Mouse (Mus musculus) midbrain, embryonic 16.5 days (tissue): ENCODE data around the gene Rbbp8nl. TPM values are rescaled to one million over a fixed set of nuclear protein-coding genes. Genes with fewer than 3 reads are reported as not detected.

Source experiments
- ATAC-seq: fragments of 200-750 bp; cut with Nextera tagmentation; 2 replicates; pipeline ENCODE4 v1.8.0; 2017; ENCODE audit warnings: moderate TSS enrichment
- H3K27ac ChIP-seq: fragments of 300-500 bp; sonication (generic); 2 replicates; pipeline ENCODE4 v1.5.1; 2014; ENCODE audit warnings: mild to moderate bottlenecking, low read length, mixed read lengths
- H3K27me3 ChIP-seq: fragments of 300-500 bp; sonication (generic); 2 replicates; pipeline ENCODE4 v1.6.1; 2014; ENCODE audit warnings: low read depth, low read length, mixed read lengths; ENCODE audit not compliant: control insufficient read depth, insufficient read depth
- H3K36me3 ChIP-seq: fragments of 300-500 bp; sonication (generic); 2 replicates; pipeline ENCODE4 v1.6.1; 2014; ENCODE audit warnings: mild to moderate bottlenecking, low read length, moderate library complexity, mixed read lengths; ENCODE audit not compliant: control insufficient read depth, insufficient read depth
- H3K4me1 ChIP-seq: fragments of 300-500 bp; sonication (generic); 2 replicates; pipeline ENCODE4 v1.6.1; 2014; ENCODE audit warnings: mild to moderate bottlenecking, low read length, mixed read lengths; ENCODE audit not compliant: control insufficient read depth, insufficient read depth
- H3K4me2 ChIP-seq: fragments of 300-500 bp; sonication (generic); 2 replicates; pipeline ENCODE4 v1.6.1; 2014; ENCODE audit warnings: mild to moderate bottlenecking, low read length, mixed read lengths
- H3K4me3 ChIP-seq: fragments of 300-500 bp; sonication (generic); 2 replicates; pipeline ENCODE4 v1.5.1; 2014; ENCODE audit warnings: low read depth, mild to moderate bottlenecking, low read length, moderate library complexity, mixed read lengths
- H3K9ac ChIP-seq: fragments of 300-500 bp; sonication (generic); 2 replicates; pipeline ENCODE4 v1.6.1; 2014; ENCODE audit warnings: low read depth, low read length, mixed read lengths
- H3K9me3 ChIP-seq: fragments of 300-500 bp; sonication (generic); replicated peaks from 2 replicates; pipeline ENCODE4 v1.6.1; 2014; ENCODE audit warnings: mild to moderate bottlenecking, low read length, mixed read lengths; ENCODE audit not compliant: control insufficient read depth, poor library complexity, severe bottlenecking
- WGBS: fragments of 180-500 bp; shearing (Covaris S2); extraction: QIAGEN DNeasy Blood & Tissue Kit; methylation state at CpG from one replicate; pipeline ENCODE4 v1.1.7; 2014; 5-methylcytosine and 5-hydroxymethylcytosine counted together
- polyA plus RNA-seq: library from polyadenylated mRNA; unstranded; fragments of >200 nt; fragmentation: Nextera tagmentation; extraction: Ambion mirVana; gene quantifications from 2 replicates; pipeline ENCODE4 v1.2.1, GENCODE M21; 2015

Gene Rbbp8nl
- polyA plus RNA-seq, 1 experiment from 2014 or later = not detected

DNA sequence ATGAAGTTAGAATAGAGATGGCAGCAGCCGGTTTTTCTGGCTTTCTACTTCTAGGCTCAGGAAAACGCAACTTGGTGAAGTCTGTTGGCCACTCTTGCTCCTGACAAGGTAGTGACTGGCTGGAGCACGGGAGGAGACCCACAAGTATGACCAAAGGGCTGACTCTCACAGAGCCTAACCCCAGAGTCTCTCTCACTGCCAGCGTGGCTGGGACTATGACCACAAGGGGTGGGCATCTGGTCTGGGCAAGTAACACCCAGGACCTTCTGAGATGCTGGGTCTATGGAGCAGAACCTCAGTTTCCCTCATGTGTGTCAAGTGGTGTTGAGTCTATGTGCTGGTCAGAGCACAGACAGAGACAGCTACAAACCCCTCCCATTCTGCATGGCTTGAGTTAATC is 13.3 kb downstream of the Rbbp8nl start:
- Histone ChIP-seq H3K4me2 (no peak overlapping the region), H3K4me1 (peaks cover 15% of the 10 kb centered on the region), H3K27ac (no peak overlapping the region), H3K4me3 (no peak overlapping the region), H3K9ac (no peak overlapping the region), H3K27me3 (no peaks in the 10 kb centered on the region; the same call in 1 of the 2 replicates), H3K36me3 (no peaks in the 10 kb centered on the region), H3K9me3 (no peaks in the 10 kb centered on the region)
- 52% methylated on average over 4 of the region's 4 CpGs for WGBS
- no peak for ATAC-seq

DNA sequence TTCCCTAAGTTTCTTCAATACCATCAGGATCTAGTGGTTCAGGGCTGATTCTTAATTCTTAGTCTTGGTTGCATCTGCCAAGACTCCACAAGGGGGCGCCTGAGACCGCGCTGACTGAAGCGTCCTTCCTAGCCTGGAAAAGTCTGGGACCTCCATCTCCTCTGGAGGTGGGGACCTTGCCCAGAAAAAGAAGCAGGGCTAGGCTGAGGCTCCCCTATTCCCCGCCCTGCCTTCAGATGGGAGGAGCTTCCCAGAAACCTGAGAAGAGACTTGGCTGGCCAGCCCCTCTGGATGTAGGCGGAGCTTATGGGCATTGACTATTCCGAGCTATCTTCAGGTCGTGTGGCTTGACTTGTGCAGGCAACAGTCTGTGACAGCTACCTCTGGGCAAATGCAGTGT is 13.8 kb downstream of the Rbbp8nl start:
- H3K4me3 ChIP-seq = no peak overlapping the region
- WGBS = 0% methylated on average over 8 of the region's 8 CpGs
- peak overlapping the region; percentile 28 for H3K4me2 ChIP-seq
- no peaks in the 10 kb centered on the region for H3K36me3 ChIP-seq
- H3K27me3 ChIP-seq = no peaks in the 10 kb centered on the region; the same call in 1 of the 2 replicates
- ATAC-seq = 0 out of 2 replicates have a peak, but pooled peaks have one; percentile 10
- H3K9ac ChIP-seq = no peak overlapping the region
- H3K4me1 ChIP-seq = peaks cover 20% of the 10 kb centered on the region
- no peaks in the 10 kb centered on the region for H3K9me3 ChIP-seq
- H3K27ac ChIP-seq = no peak overlapping the region

DNA sequence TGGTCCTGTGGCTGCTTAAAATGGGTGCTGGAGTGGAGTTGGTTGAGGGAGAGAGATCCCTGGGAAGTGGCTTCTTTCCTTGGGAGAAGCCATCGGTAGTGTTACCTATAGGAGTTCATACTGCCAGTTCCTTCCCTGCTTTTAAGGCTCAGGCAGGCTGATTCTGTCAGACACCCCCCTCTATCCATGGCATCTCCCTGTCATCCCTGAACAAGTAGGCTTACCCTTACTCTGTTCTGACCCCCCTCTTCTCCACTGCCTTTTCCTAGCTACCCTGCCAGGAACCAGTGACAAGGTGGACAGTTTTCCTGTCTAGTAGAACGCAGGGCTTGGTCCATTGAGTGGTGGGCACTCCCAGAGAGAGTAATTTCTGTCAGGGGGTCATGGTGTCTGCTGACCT is 15.2 kb downstream of the Rbbp8nl start:
- H3K4me1 ChIP-seq = peaks cover 22% of the 10 kb centered on the region

DNA sequence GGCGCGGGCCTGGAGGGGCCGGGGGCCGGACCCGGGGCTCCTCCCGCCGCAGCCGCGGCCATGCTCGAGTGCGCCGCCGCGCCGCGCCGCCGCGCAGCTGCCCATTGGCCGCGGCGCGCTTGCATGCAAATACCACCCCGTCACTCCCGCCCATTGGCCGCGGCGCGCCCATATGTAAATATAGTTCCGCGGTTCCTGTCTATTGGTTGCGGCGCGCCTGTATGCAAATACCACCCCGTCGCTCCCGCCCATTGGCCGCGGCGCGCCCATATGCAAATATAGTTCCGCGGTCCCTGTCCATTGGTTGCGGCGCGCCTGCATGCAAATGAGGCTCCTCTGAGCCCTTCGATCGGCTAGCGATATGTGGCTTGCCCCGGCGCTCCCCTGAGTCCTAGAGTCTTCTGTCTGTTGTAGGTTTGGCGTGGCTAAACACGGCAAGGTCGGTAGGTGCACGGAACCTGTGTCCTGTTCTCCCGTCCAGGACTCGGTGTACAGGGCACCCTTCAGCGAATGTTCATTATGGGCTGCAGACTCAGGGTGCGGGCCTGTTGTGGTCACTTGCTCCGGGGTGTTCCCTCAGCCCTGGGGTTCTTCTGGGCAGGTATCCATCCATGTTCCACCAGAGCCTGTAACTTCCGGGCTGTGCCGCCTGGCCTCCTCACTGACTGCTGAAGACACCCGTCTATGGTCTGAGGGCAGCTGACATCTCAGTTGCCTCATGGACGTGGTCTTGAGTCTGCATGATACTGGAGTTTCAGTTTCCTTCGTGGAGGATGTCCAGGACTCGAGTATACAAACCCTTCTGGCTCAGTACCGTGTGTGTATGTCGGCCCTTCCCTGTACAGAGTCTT is 16.1 kb downstream of the Rbbp8nl start, which contains the start of gene Cables2:
Cables2 (minus strand) TSS at position 103 of the 851 bp plus-strand sequence.
- H3K27me3 ChIP-seq = no peaks in the 10 kb centered on the region; the same call in 1 of the 2 replicates
- H3K4me3 ChIP-seq = peak within 1 kb of the TSS; percentile 90
- H3K4me1 ChIP-seq = peaks cover 22% of the 10 kb centered on the region
- no peaks in the 10 kb centered on the region for H3K36me3 ChIP-seq
- peak within 1 kb of the TSS; percentile 68 for H3K27ac ChIP-seq
- 8% methylated on average over 64 of the region's 68 CpGs for WGBS
- H3K9ac ChIP-seq = peak within 1 kb of the TSS; percentile 97
- H3K4me2 ChIP-seq = peak within 1 kb of the TSS; percentile 93
- peak; percentile 95 for ATAC-seq
- H3K9me3 ChIP-seq = no peaks in the 10 kb centered on the region

More for the DNA sequence above, 15.2 kb downstream of the Rbbp8nl start:
- H3K27me3 ChIP-seq = no peaks in the 10 kb centered on the region; the same call in 1 of the 2 replicates
- 87% methylated on average over 2 of the region's 2 CpGs for WGBS
- no peaks in the 10 kb centered on the region for H3K9me3 ChIP-seq
- no peak overlapping the region for H3K4me3 ChIP-seq
- H3K36me3 ChIP-seq = no peaks in the 10 kb centered on the region
- no peak for ATAC-seq
- no peak overlapping the region for H3K9ac ChIP-seq
- H3K27ac ChIP-seq = no peak overlapping the region
- H3K4me2 ChIP-seq = no peak overlapping the region

DNA sequence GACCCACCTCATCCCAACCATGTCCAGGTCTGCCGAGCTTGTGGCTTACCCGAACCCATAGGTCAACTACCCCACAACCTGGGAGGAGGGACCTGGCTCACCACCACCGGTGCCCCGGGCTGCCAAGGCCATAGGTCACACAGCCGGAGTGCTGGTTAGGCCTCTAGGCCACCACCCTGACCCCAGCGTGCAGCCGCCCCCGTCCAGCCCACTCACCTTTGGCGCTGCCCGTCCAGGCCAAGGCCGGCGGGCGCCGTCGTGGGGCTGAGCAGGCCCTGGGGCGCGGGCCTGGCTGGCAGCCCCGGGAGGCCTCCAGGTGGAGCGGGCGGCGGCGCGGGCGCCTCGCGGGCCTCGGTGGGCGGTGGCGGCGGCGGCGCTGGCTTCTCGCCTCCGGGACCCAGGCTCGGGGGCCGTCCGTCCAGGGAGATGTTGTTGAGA is 16.8 kb downstream of the Rbbp8nl start:
- Histone ChIP-seq H3K4me2 (peak overlapping the region; percentile 93), H3K4me1 (peaks cover 22% of the 10 kb centered on the region), H3K9me3 (no peaks in the 10 kb centered on the region), H3K4me3 (peak overlapping the region; percentile 90), H3K27me3 (no peaks in the 10 kb centered on the region; the same call in 1 of the 2 replicates), H3K36me3 (no peaks in the 10 kb centered on the region), H3K9ac (peak overlapping the region; percentile 97), H3K27ac (peak overlapping the region; percentile 68)
- 2% methylated on average over 11 of the region's 37 CpGs for WGBS
- ATAC-seq = peak; percentile 25

DNA sequence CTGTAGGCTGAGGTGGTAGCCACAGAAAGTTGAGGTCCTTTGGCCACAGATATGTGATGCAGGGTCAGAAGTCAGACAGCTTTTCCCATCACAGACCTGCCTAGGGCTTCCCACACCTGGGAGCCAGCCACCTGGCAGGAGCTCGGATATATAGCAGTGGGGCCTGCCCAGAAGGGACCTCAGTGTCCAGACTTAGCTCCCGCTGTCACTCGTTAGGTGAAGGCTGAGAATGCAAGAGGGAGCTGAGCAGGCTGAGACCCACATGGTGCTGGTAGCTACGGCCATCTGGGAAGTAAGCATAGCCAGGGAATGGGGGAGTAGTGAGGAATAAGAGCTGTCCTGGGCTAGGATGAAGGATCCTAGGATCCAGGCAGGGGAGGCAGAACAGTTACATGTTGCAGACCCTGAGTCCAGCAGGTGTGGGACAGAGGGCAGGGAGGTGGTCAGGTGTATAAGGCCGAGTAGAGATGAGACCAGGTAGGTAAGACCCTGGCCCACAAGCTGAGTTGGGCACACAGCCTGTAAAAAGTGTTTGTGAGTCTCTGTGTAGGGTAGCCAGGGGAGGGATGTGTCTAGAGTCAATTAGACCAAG is 17.8 kb downstream of the Rbbp8nl start:
- ATAC-seq = no peak
- Histone ChIP-seq H3K4me3 (peak overlapping the region; percentile 90), H3K4me1 (peaks cover 22% of the 10 kb centered on the region), H3K9me3 (no peaks in the 10 kb centered on the region), H3K9ac (peak overlapping the region; percentile 97), H3K4me2 (peak overlapping the region; percentile 93), H3K27ac (no peak overlapping the region), H3K27me3 (no peaks in the 10 kb centered on the region; the same call in 1 of the 2 replicates), H3K36me3 (no peaks in the 10 kb centered on the region)
- 74% methylated on average over 5 of the region's 5 CpGs for WGBS

DNA sequence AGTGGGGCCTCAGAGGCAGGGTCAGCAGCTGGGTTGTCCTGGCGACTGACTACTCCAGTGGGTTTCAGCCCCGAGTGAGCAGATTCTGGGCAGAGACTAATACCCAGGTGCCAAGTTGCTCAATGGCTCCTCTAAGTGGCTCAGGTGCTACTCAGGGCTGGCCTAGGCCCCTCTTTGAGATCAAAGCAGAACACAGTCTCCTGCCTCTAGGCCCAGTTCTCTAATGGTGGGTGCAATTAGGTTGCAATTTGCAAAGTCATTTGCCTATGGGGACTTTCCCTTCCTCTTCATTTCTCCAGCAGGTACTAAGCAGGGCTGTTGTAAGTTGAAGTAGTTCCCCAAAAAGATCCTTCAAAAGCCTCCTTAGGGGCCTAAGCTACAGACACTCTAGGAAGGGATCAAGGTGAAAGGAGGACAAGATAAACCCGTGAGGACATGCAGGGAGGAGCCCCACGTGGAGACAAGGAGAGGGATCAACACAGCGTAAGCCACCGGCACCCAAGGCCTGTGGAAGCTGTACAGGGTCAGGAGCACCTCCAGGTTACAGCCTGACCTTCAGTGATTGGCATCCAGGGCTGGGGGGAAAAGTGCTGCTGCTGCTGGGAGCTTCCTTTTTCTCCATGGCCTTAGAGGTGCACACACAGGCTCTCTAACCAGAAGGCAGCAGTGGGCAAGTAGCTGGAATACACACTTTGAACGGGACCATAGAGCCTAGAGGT is 19.0 kb downstream of the Rbbp8nl start:
- no peaks in the 10 kb centered on the region; the same call in 1 of the 2 replicates for H3K27me3 ChIP-seq
- no peaks in the 10 kb centered on the region for H3K36me3 ChIP-seq
- ATAC-seq = no peak
- WGBS = 82% methylated on average over 7 of the region's 7 CpGs
- H3K4me2 ChIP-seq = no peak overlapping the region
- H3K4me1 ChIP-seq = peaks cover 22% of the 10 kb centered on the region
- no peak overlapping the region for H3K4me3 ChIP-seq
- no peaks in the 10 kb centered on the region for H3K9me3 ChIP-seq
- H3K27ac ChIP-seq = no peak overlapping the region
- no peak overlapping the region for H3K9ac ChIP-seq

DNA sequence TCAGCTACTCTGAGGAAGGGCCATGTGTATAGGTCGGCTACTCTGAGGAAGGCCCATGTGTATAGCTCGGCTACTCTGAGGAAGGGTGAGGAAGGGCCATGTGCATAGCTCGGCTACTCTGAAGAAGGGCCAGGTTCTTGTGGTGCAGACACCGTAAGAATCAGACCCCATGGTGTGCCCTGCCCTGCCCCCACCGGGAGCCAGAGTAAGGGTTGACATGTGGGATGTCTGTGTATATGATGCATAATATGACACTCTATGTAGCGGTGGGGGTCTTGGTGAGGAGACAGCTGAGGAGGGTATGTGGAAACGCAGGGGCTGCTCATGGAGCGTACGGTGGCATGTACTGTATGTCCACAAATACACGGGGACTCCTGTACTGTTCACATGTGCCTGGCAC is 20.4 kb downstream of the Rbbp8nl start:
- ATAC-seq = no peak
- 92% methylated on average over 10 of the region's 10 CpGs for WGBS
- H3K9me3 ChIP-seq = no peaks in the 10 kb centered on the region

More for the DNA sequence above, 20.4 kb downstream of the Rbbp8nl start:
- H3K4me2 ChIP-seq = no peak overlapping the region
- no peak overlapping the region for H3K4me3 ChIP-seq
- peaks cover 22% of the 10 kb centered on the region for H3K4me1 ChIP-seq
- no peaks in the 10 kb centered on the region for H3K27me3 ChIP-seq
- H3K9ac ChIP-seq = no peak overlapping the region
- no peak overlapping the region for H3K27ac ChIP-seq
- no peaks in the 10 kb centered on the region for H3K36me3 ChIP-seq
